Mouse (Mus musculus) heart, embryonic 13.5 days (tissue): ENCODE measurements around the gene Hoxc13. TPM values are rescaled to one million over a fixed set of nuclear protein-coding genes. Genes with fewer than 3 reads are reported as not detected.

Experiments used
- ATAC-seq: fragments of 200-750 bp; cut with Nextera tagmentation; 2 replicates; pipeline ENCODE4 v1.8.0; 2017; ENCODE audit warnings: moderate TSS enrichment; ENCODE audit not compliant: insufficient number of reproducible peaks, low FRiP score, low TSS enrichment; ENCODE audit errors: extremely low read depth
- H3K27ac ChIP-seq: fragments of 300-500 bp; sonication (generic); replicated peaks from 2 replicates; pipeline ENCODE4 v1.5.1; 2015; ENCODE audit warnings: moderate library complexity, mild to moderate bottlenecking, inconsistent platforms
- H3K27me3 ChIP-seq: fragments of 300-500 bp; sonication (generic); replicated peaks from 2 replicates; pipeline ENCODE4 v1.6.1; 2015; ENCODE audit warnings: mild to moderate bottlenecking, inconsistent platforms
- H3K36me3 ChIP-seq: fragments of 300-500 bp; sonication (generic); 2 replicates; pipeline ENCODE4 v1.6.1; 2015; ENCODE audit warnings: mild to moderate bottlenecking, inconsistent platforms
- H3K4me1 ChIP-seq: fragments of 300-500 bp; sonication (generic); 2 replicates; pipeline ENCODE4 v1.6.1; 2015; ENCODE audit warnings: inconsistent platforms
- H3K4me2 ChIP-seq: fragments of 300-500 bp; sonication (generic); 2 replicates; pipeline ENCODE4 v1.6.1; 2015; ENCODE audit warnings: inconsistent platforms, mild to moderate bottlenecking, moderate library complexity
- H3K4me3 ChIP-seq: fragments of 300-500 bp; sonication (generic); 2 replicates; pipeline ENCODE4 v1.5.1; 2015; ENCODE audit warnings: moderate library complexity, mild to moderate bottlenecking, inconsistent platforms
- H3K9ac ChIP-seq: fragments of 300-500 bp; sonication (generic); 2 replicates; pipeline ENCODE4 v1.6.1; 2015; ENCODE audit warnings: inconsistent platforms, mild to moderate bottlenecking, moderate library complexity
- H3K9me3 ChIP-seq: fragments of 300-500 bp; sonication (generic); 2 replicates; pipeline ENCODE4 v1.6.1; 2016; ENCODE audit warnings: inconsistent platforms
- WGBS: fragments of 180-500 bp; shearing (Covaris S2); methylation state at CpG from one replicate; pipeline ENCODE4 v1.1.7; 2015; ENCODE audit warnings: mixed read lengths; 5-methylcytosine and 5-hydroxymethylcytosine counted together
- microRNA-seq: library from miRNA; unstranded; fragments of <30 nt; microRNA quantifications from one replicate; pipeline ENCODE4, GENCODE M21; 2016
- polyA plus RNA-seq: library from polyadenylated mRNA; unstranded; fragments of >200 nt; fragmentation: Nextera tagmentation; extraction: Ambion mirVana; gene quantifications from 2 replicates; pipeline ENCODE4 v1.2.1, GENCODE M21; 2015

Hoxc13 gene
- polyA plus RNA-seq, 1 experiment from 2014 or later = 0.13 TPM

GRCm38 (mm10) chr15:102976631-102977422 lies 55.9 kb downstream of the Hoxc13 start:
- no peak for ATAC-seq
- H3K27me3 ChIP-seq = peaks cover 100% of the 10 kb centered on the region
- no peak overlapping the region for H3K27ac ChIP-seq
- H3K4me1 ChIP-seq = peaks cover 10% of the 10 kb centered on the region
- no peaks in the 10 kb centered on the region for H3K36me3 ChIP-seq
- H3K9me3 ChIP-seq = no peaks in the 10 kb centered on the region
- peak overlapping the region; percentile 51 for H3K4me2 ChIP-seq
- H3K9ac ChIP-seq = no peak overlapping the region
- 1% methylated on average over 37 of the region's 37 CpGs for WGBS
- peak overlapping the region; percentile 35 for H3K4me3 ChIP-seq

- WGBS = 3% methylated on average over 16 of the region's 16 CpGs
Measured at GRCm38 (mm10) chr15:102977423-102977974, 56.6 kb downstream of the Hoxc13 start.

More at GRCm38 (mm10) chr15:102977423-102977974, 56.6 kb downstream of the Hoxc13 start:
- H3K9me3 ChIP-seq = no peaks in the 10 kb centered on the region
- no peak overlapping the region for H3K27ac ChIP-seq
- H3K36me3 ChIP-seq = no peaks in the 10 kb centered on the region
- no peak for ATAC-seq
- H3K9ac ChIP-seq = no peak overlapping the region
- H3K4me3 ChIP-seq = peak overlapping the region; percentile 35
- peak overlapping the region; percentile 51 for H3K4me2 ChIP-seq
- peaks cover 13% of the 10 kb centered on the region for H3K4me1 ChIP-seq
- peaks cover 100% of the 10 kb centered on the region for H3K27me3 ChIP-seq

Small RNAs within 50 kb of the gene (microRNA-seq; reads per million reads assigned to microRNA genes)
- 6.3 reads per million, percentile 22 among the genes with 10 or more reads in this experiment for gene Mir196a-2

Other genes with a start within 250 kb of the Hoxc13 start
- 72.3 and 73.9 TPM in 2 replicates for gene Atp5g2, start 248.8 kb upstream of the Hoxc13 start, polyA plus RNA-seq
- gene Calcoco1, start 198.9 kb upstream of the Hoxc13 start, polyA plus RNA-seq = 50.8 and 54.6 TPM in 2 replicates
- not detected in 2 replicates for gene Hoxc12, start 15.7 kb downstream of the Hoxc13 start, polyA plus RNA-seq
- gene Hoxc11, start 33.3 kb downstream of the Hoxc13 start, polyA plus RNA-seq = not detected in 2 replicates
- gene Hoxc10, start 45.7 kb downstream of the Hoxc13 start, polyA plus RNA-seq = not detected in 2 replicates
- 0.57 and 1.6 TPM in 2 replicates for gene Hoxc5, start 46.3 kb downstream of the Hoxc13 start, polyA plus RNA-seq
- gene Hoxc9, start 55.3 kb downstream of the Hoxc13 start, polyA plus RNA-seq = not detected in 2 replicates
- gene Hoxc8, start 69.5 kb downstream of the Hoxc13 start, polyA plus RNA-seq = 0.06 TPM in 1 of 2 replicates, not detected in the other
- gene Hoxc6, start 77.2 kb downstream of the Hoxc13 start, polyA plus RNA-seq = 0.22 and 0.25 TPM in 2 replicates
- gene Hoxc4, start 97.8 kb downstream of the Hoxc13 start, polyA plus RNA-seq = 0.39 and 0.98 TPM in 2 replicates
- gene Smug1, start 246.0 kb downstream of the Hoxc13 start, polyA plus RNA-seq = 15.8 and 16.2 TPM in 2 replicates